Comparison of ENCODE assay signal across 8 mouse cellular contexts in the genomic region with DNA sequence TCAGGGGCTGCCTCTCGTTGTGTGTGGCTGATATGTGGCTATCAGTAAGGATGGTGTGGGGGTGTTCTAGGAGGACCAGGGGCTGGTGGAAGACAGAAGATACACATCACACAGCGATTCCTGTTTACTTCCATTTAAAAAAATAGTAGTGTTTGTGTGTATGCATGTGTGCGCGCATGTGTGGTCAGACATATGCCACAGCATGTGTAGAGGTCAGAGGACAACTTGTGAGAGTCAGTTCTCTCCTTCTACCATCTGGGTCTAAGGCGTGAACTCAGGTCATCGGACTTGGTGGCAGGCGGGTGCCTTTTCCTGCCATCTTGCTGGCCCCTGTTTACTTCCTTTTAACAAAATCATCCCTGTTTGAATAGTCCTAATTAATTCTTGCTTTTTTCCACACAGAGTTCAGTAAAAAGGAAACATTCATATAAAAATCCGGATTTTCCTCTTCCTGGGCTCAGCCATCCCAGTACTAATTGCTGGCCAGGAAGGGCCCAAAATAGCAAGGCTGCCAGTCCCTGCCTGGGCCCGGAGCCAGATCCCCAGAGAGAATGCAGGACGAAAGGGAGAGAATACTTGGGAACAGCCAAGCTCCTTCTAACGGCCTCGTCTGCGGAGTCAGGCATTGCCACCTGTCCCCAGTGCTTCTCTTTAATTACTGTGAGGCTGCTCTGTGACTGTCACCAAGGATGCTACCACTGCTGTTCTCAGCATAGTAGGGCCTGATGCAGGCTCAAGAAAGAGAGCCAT.
DNase-seq lines count a peak whose midpoint lies in the region; ATAC-seq lines count a peak whose summit lies in the region.

No protein-coding gene starts in this region.

- intact Hi-C loops in gastrocnemius, postnatal 14 days (cut with DNase I; ENCODE audit: low total_unique reads), result no loop called here

- no peaks in the 10 kb centered on the region for H3K27me3 ChIP-seq in hindbrain, embryonic 14.5 days (ENCODE audit: control insufficient read depth, insufficient read depth, low read length)

- DNase-seq in adrenal gland, adult 8-10 months, result peak; percentile 58
- peak; percentile 99 for DNase-seq in cerebellum, adult 18-20 months
- peak; percentile 71 for DNase-seq in gastrocnemius, postnatal 14 days
- peak; percentile 76 for DNase-seq in hindbrain, embryonic 14.5 days (ENCODE audit: low spot score)
- peak; percentile 61 for DNase-seq in left cerebral cortex, adult 11 months (ENCODE audit: low spot score)
- DNase-seq in right cerebral cortex, adult 18-20 months, result peak; percentile 91
- DNase-seq in B cell, adult 2 months, result no peak

- no peaks in the 10 kb centered on the region for H3K36me3 ChIP-seq in hindbrain, embryonic 14.5 days (replicated peaks; ENCODE audit: control insufficient read depth, insufficient read depth)

- peak overlapping the region; percentile 73 for H3K27ac ChIP-seq in hindbrain, embryonic 14.5 days

- no peaks in the 10 kb centered on the region for H3K9me3 ChIP-seq in hindbrain, embryonic 14.5 days (ENCODE audit: control insufficient read depth, low read length)

- peaks cover 43% of the 10 kb centered on the region for H3K4me1 ChIP-seq in hindbrain, embryonic 14.5 days (replicated peaks; ENCODE audit: control insufficient read depth, insufficient read depth, low read length)

- 48% methylated on average over 13 of the region's 13 CpGs for WGBS in hindbrain, embryonic 14.5 days

- no peak overlapping the region for H3K4me3 ChIP-seq in hindbrain, embryonic 14.5 days (replicated peaks; ENCODE audit: low read length)

- peak; percentile 42; the same call in 1 of the 2 replicates for ATAC-seq in hindbrain, embryonic 14.5 days (ENCODE audit: low FRiP score)
- no peak for ATAC-seq in megakaryocyte-erythroid progenitor cell, adult 5-6 weeks (replicated peaks; ENCODE audit: low FRiP score, low TSS enrichment, poor library complexity, severe bottlenecking)

- no peak overlapping the region for H3K4me2 ChIP-seq in hindbrain, embryonic 14.5 days (replicated peaks)

- no peak overlapping the region for H3K9ac ChIP-seq in hindbrain, embryonic 14.5 days

Comparison
In these comparisons a context has a peak if more than half of its experiments do, and no peak if none do; other contexts are left out.
1. DNase-seq: peak in adrenal gland, adult 8-10 months (single experiment), cerebellum, adult 18-20 months (2 of 2), gastrocnemius, postnatal 14 days (single experiment), hindbrain, embryonic 14.5 days (single experiment), left cerebral cortex, adult 11 months (single experiment) and right cerebral cortex, adult 18-20 months (single experiment); none in B cell, adult 2 months (0 of 2).